Mouse (Mus musculus) heart, postnatal 10 days (tissue): ENCODE measurements around the gene Nanog. TPM values are rescaled to one million over a fixed set of nuclear protein-coding genes. Genes with fewer than 3 reads are reported as not detected.
"Not testable (repeated sequence)": the region's sequence is repeated elsewhere in the genome, so short reads cannot be mapped to it uniquely, and the experiment has no call there.

Experiments used
- DNase-seq, 2 experiments: peaks; one replicate each; pipeline ENCODE4 v3.0.0; 2021
- intact Hi-C: fragments of 180-260 bp; cut with DNase I; formaldehyde crosslinking; loops from one replicate; pipeline ENCODE4 v1.15.1; 2025
- total RNA-seq, 2 experiments: library from RNA; stranded (reverse); gene quantifications; 2 replicates each; pipeline ENCODE4 v1.2.3; 2021

Gene Nanog
- total RNA-seq, 2 experiments from 2014 or later: not detected

DNA sequence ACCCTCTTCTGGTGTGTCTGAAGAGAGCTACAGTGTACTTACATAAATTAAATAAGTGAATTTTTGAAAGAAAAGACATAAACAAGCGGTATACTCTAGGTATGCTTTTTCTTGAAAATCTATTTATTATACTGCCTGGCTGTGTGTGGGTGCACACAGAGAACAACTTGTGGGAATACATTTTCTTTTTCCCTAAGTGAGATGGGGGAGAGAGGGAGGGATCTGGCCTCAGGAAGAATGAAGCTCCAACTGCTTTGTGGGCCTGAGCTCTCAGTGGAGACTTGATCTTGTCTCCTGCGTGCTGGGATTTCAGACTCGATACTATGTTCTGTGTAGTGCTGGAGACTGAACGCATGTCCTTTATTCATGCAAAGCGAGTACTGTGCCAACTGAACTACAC lies 5.5 kb upstream of the Nanog start:
- intact Hi-C loops: no loop called here
- no peak for DNase-seq

DNA sequence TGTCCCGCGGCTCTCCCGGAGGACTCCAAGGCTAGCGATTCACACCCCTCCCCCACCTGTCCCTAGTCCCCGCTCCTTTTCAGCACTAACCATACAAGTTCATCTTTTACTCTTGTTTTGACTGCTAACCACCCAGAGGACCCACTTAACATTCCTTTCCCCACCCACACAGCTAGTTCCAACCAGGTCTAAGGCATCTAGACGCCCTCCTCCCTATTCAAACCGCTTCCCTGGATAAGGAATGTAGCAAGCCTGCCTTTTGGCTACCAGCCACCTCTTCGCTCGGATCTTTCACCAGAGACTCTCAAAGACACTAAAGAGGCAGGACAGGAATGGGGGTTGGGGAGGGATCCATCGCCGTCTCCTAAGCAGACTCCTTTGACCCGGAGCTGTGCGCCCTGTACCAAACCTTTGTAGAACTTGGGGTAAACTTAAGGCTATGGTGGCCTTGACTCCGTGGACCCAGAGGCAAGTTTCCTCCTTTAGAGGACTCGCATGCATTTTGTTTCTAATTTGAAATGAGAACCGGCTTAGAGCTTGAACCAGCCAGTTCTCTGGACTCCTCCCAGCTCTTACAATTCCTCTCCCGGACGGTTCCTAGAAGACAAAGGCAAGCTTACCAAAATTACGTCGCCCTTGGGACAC lies 4.7 kb upstream of the Nanog start:
- intact Hi-C loops: no loop called here
- DNase-seq: peak; percentile 55 to 65

DNA sequence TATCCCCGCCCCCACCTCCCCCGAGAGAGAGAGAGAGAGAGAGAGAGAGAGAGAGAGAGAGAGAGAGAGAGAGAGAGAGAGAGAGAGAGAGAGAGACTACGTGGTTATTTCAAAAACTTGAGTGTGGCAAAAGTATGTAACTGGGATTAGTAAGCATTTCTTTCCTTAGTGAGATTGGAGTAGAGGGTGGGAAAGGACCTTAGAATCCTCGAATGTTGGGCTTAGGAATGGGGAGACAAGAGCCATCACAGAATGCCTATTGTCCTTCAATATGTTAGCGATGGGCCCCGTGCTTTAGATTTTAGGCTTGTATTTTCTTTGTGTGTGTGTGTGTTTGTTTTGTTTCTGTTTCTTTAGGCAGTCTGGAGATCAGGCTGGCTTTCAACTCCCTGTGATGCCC lies 4.0 kb upstream of the Nanog start:
- DNase-seq: no peak
- intact Hi-C loops: no loop called here

DNA sequence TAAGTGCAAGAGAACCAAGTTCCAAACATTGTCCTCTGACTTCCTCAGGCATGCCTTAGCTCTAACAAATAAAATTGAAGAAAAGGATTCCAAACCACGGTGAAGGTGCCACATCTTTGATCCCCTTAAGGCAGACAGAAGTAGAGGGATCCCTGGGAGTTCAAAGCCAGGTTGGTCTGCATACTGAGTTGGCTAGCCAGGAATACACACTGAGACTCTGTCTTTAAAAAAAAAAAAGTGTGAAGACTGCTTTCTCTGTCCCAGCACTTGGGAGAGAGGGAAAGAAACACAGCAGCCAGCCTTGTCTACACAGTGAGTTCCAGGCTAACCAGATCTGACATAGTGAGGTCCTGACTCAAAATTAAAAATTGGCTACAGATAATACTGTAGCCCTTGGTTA lies 3.6 kb upstream of the Nanog start:
- DNase-seq: no peak
- intact Hi-C loops: no loop called here

DNA sequence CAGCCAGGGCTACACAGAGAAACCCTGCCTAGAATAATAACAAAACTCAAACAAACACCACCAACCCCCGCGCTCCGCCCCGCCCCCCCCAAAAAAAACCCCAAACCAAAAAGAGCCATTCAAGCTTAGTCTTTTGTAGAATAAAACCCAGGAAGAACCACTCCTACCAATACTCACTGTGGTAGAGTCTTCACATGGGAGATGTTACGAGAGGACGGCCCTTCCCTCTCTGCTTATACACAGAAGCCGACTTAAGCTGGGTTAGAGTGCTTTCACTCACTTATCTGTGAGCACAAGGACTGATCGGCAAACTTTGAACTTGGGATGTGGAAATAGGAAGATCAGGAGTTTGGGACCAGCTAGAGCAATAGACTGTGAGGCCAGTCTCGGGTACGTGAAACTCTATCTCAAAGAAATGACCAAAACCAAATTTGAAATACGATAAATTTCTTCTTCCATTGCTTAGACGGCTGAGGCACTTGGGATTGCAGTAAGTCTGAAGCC lies 900 bp upstream of the Nanog start:
- intact Hi-C loops: no loop called here
- no peak for DNase-seq

DNA sequence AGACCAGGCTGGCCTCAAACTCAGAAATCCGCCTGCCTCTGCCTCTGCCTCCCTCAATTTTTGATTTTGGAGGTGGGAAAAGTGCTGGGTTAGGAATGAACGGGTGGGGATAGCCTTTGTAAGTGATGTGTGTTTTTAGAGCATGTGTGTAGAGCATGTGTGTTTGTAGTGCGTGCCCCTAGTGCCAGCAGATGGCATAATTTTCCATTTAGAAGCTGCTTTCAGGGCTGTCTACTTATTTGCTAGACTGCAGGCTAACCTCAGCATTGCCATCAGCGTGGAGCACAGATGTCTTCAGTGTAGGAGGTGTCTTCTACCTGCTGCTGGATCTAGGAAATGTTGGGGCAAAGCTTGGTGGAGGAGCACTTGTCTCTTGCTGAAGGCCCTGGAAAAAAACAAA lies 1.5 kb downstream of the Nanog start:
- intact Hi-C loops: no loop called here
- no peak for DNase-seq

DNA sequence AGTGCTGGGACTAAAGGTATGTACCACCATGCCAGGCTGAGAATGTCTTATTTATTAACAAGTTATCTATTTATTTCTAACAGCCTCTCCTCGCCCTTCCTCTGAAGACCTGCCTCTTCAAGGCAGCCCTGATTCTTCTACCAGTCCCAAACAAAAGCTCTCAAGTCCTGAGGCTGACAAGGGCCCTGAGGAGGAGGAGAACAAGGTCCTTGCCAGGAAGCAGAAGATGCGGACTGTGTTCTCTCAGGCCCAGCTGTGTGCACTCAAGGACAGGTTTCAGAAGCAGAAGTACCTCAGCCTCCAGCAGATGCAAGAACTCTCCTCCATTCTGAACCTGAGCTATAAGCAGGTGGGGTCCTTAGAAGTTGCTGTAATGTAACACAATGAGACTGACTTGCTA lies 4.2 kb downstream of the Nanog start:
- intact Hi-C loops: no loop called here
- DNase-seq: no peak

DNA sequence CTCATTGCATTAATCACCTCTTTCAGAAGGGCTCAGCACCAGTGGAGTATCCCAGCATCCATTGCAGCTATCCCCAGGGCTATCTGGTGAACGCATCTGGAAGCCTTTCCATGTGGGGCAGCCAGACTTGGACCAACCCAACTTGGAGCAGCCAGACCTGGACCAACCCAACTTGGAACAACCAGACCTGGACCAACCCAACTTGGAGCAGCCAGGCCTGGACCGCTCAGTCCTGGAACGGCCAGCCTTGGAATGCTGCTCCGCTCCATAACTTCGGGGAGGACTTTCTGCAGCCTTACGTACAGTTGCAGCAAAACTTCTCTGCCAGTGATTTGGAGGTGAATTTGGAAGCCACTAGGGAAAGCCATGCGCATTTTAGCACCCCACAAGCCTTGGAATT lies 5.8 kb downstream of the Nanog start:
- DNase-seq, intact Hi-C loops: not testable (repeated sequence)

DNA sequence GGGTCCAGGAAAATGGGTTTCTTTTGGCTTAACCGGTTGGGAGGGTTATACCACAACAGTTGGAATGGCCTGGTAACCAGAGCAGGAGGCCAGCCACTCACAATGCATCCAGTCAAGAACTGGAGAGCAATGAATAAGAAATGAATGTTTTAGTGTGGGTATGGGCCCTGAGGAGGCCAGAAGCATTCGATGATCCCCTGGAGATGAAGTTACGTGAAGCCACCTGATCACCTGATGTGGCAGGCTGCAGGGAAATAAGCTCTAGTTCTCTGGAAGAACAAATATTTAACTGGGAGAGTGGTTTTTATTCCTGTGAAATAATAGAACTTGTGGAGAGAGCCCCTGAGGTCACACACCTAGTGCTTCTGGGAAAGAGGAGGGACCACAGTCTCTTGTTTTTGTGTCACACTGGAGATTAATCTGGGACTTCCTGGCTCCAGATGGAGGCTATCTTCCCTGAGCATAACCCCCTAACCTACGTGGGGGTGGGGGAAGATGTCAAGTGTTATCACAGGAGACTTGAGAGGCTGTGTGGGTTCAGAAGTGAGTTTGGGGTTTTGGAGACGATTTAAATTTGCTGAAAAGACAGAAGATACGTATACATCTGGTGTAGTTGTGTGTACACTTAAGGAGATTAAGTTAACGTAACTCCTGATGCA lies 7.5 kb downstream of the Nanog start:
- no peak for DNase-seq
- intact Hi-C loops: no loop called here

DNA sequence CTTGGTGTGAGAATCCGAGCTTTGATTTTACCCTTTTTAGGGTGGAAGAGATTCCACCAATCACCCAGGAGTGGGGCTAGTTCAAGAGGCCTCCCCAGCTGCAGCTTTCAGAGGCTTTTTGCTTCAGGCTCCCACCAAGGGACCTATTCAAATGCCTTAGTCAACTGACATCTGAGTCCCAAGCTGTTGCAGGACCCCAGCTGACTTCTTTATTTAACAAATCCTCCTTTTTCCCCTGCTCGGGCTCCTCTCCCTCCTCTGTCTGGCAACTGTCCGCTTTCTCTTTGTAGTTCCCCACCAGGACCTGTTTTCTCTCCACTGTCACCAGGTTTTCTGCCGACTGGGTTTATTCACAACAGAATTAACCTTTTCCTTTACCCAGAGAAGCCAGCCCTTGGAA lies 8.6 kb downstream of the Nanog start:
- no peak for DNase-seq
- intact Hi-C loops: no loop called here

DNA sequence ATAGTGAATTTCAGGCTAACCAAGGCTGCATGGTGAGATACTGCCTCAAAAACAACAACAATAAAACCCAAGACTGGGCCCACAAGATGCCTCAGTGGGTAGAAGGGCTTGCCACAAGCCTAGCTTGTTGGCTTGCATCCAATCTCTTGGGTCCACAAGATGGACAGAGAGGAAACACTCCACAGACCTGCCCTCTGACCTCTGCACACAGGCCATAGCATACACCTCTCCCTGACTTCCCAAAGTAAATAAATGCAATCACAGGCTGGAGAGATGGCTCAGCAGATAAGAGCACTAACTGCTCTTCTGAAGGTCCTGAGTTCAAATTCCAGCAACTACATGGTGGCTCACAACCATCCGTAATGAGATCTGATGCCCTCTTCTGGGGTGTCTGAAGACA lies 10.9 kb downstream of the Nanog start:
- DNase-seq, intact Hi-C loops: not testable (repeated sequence)

DNA sequence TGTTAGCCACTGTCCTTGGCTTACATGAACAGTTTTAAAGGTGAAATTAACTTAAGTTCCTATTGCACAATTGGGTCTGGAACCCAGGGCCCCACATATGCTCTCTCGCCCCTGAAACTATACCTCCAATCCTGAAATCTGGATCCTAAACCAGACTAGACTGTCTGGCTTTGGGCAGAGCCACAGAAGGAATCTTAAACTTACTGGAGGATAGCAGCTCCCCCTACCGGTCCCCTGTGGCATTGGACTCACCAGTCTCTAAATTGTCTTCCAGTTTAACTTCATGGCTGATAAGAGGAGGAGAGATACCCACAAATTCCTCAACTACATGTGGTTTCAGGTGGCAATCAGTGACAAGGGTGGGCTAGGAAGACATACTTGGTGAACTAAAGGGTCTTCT lies 12.7 kb downstream of the Nanog start:
- peak; percentile 65 to 75 for DNase-seq

DNA sequence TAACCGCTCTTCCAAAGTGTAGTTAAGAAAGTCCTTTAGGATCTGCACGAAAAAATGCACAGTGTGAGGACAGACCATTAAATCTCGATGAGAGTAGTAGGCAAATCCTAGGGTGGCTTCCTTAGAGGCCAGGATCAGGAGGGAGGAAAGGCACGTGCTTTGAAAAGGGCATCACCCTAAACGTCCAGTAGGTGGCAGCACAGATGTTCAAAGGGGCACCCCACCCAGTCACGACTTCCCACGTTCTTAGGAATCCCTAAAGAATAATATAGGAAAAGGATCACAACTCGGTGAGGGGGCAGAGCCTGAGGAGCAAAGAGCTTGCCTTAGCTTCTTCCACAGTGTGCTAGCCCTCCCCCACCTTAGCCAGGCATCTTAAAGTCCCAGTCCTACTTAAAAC lies 32.7 kb downstream of the Nanog start:
- intact Hi-C loops: loop anchor here (1.0 to 5.0 kb wide), 3 partner anchors 21 to 132 kb away; partner anchors contain the start of gene Necap1
- DNase-seq: peak; percentile 72 to 86

More for the DNA sequence above, 12.7 kb downstream of the Nanog start:
- intact Hi-C loops: loop anchor here (1.0 kb wide), 1 partner anchor 51 kb away; no protein-coding TSS in a partner anchor

DNA sequence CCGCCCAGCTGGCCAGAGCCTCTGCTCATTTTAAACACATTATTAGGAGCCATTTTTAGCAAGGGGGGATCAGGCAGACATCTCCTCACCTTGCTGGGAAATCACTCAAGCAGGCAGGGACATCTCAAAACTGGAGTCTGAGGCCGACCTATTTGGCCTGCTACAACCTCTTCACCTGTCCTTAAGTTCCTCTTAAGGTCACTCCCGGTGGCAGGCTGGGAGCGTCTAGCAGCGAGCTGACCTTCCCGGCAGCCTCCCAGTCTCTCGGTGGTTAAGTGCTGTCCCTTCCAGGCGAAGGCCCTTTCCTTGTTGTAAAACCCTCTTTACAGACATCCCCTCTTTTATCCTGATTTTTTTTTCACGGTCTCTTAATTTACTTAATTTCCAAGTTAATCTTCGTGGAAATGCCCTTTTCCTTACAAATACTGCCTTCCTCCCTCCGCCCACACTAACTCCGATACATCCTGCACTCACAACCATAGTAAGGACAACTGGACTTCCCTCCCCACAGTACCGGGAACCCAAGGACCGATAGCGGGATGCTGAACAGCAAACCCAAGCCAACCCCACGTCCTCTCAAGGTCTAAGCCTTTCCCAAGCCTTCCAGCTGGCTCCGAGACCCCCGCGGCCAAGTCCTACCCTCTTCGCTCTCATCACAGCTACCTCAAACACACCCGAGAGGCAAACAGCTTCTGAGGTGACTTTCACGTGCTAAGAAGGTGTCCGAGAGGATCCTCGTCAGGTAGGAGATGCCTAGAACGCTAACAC lies 34.4 kb downstream of the Nanog start:
- intact Hi-C loops: loop anchor here (2.0 to 5.0 kb wide), 2 partner anchors 19 to 131 kb away; partner anchors contain the start of gene Necap1
- DNase-seq: peak in 1 of 2 experiments; percentile 13

DNA sequence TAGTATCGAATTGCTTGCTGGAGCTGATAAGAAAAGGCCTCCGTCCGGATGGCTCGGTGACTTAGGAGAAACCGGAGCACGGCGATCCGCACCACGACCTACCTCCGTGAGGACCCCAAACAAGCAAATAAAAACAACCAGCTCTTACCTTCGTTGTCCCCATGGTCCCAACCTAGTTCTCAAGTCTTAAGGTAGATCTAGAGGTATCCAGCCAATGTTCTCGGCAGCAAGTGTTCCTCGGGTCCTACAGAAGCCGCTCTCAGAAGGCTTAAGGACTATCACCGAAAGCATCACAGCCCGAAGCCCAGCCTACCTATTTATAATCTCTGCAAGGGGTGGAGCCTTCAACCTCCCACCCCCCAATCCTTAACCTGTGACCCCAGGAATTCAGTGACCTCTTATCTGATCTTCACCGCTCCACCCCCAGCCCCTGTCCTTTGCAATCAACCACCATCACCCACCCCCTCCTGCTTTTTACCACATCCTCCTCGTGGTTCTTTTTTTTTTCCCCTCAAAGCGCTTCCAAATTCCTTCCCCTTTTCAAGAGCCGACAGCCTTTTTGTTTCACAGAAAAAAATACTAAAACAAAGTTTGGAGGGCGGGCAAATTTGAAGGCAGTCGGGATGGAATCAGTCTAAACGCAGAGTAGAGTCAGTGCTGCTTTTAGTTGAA lies 35.1 kb downstream of the Nanog start:
- intact Hi-C loops: loop anchor here (5.0 kb wide), 1 partner anchor 130 kb away; the partner anchor contains the start of gene Necap1
- DNase-seq: peak; percentile 16 to 26

DNA sequence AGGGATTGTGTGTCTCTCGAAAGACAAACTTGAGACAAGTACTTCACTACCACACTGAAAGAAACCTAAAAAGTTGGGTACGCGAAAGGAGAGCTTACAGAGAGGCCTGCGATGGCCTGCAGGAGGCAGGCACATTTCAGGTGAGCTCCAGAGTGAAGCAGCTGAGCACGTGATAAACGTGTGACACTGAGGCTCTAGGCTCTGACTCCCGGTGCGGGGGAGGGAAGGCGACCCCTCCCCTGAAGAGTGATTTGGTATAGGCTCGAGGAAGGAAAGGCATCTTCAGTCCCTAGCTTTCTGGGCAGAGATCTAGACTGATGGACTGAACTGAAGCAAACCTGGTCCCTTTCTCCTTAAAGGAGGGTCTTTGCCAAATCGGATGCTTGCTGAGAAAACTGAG lies 36.1 kb downstream of the Nanog start:
- intact Hi-C loops: loop anchor here (5.0 kb wide), 1 partner anchor 129 kb away; the partner anchor contains the start of gene Necap1
- DNase-seq: no peak

DNA sequence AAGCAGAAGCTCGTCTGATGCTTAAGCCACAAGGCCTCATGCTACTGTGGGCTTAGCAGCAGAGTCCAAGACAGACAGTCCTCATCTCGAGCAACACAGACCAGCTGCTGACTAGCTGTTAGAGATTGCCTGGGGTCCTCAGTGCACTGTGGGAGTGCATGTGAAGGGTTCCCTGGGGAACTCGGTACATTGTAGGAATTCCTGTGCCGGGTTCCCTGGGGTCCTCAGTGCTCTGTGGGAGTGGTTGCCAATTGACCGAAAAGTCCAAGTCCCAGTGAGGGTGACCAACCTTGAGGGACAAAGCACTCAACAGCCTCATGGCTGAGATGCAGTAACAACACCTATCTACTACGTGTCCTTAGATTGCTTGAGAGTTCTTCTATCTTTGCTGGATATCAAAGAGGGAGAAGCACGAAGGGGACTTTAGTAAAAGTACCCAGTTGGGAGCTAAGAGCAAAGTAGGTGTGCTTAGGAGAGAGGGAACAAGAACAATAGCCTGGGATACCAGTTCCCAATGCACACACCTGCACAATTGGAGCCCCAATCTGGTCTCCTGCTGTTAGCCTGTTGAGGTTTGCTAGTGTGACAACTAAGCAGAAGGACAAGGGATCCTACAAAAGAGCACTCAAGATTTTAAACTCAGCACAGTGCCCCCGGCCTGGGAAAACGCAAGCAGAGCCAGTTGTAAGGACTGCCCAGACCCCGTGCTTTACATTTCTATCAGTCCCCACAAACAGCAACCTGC lies 37.4 kb downstream of the Nanog start:
- intact Hi-C loops: loop anchor here (5.0 kb wide), 1 partner anchor 128 kb away; the partner anchor contains the start of gene Necap1
- no peak for DNase-seq

DNA sequence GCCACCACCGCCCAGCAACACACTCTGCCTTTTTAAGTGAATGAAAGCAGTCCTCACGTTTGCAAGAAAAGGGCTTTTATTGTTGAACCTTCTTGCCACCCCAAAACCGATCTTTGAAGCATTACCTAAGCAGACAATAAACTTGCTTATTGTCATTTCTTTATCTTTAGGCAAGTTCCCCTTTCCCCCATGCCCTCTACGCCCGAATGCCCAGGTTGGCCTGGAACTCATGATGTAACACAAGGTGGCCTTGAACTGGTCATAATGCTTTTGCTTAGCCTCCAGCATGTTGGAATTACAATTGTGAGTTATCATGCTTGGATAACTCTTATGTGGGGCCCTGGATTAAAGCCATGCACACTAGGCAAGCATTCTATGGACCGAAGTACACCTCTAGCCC lies 43.3 kb downstream of the Nanog start:
- no peak for DNase-seq
- intact Hi-C loops: no loop called here

DNA sequence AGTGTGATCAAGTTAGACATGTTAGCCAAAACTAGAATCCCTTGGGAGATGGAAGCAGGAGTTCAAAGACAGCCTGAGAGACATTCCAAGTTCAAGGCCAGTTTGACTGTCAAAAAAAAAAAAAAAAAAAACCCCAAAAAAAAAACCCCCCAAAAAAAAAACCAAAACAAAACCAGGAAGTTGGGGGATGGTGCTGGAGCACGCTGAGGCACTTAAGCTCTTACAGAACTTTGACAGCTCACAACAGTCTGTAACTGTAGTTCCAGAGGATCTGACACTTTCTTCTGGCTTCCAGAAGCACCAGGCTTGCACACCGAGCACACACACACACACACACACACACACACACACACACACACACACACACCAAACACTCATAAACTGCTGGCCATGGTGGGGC lies 48.6 kb downstream of the Nanog start:
- intact Hi-C loops: no loop called here
- DNase-seq: no peak

DNA sequence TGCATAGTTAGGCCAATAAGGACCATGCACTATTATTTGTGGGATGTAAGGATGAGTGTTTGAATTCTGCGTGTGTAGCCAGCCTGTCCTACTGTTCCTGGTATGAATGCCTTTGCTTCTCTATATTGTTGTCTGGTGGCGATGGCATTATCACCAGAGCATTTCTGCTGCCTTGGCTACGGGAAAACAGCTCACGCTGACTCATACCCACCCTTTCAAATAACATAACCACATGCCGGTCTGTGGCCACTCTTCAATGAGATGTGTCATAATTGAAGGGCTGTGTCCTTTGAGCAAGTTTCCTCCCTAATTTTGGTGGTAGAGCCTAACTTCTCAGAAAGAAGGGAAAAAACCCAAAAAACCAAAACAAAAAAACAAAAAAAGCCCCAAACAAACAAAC lies 51.4 kb downstream of the Nanog start:
- intact Hi-C loops: no loop called here
- DNase-seq: no peak
